Mouse (Mus musculus) erythroblast, embryonic 14.5 days (primary cell): ENCODE results near the gene Sptlc3.

Experiments
- GATA1 ChIP-seq: IDR thresholded peaks from 2 replicates; pipeline ENCODE4 v1.6.1; 2012; ENCODE audit warnings: low read length, inconsistent platforms, mixed read lengths
- TAL1 ChIP-seq: IDR thresholded peaks from 3 replicates; pipeline ENCODE4 v1.6.1; 2012; ENCODE audit warnings: low read length, inconsistent platforms, mixed read lengths

DNA sequence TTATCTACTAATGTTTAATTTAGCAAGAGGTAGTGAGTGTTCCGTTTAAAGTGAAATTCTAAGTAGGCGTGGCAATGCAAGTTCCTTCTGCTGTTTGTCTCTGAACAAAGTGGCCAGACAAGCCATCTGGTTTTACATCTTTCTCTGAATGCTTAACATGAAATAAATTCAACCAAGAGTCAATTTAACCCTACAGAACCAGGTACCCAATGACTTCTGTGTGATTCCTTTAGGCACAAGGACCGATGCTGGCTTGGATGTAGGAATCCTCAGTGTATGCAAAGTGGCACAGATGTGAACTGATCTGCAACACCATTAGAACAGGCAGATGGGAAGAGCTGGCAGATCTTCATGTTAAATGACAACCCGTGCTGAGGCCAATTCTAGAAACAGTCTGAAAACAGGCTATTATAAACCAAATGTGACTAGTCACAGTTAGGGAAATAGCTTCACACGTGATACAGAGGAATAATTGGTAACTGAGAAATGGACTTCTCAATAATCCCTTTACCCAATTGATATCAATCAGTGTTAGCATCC is 68.3 kb downstream of the Sptlc3 start:
- TF ChIP-seq GATA1 (no peak), TAL1 (no peak)
